21 mouse cellular contexts compared by ENCODE assay signal in genomic region chr8:81489894-81490661, GRCm38 (mm10).
"Had no signal": no experiment of that assay in that cellular context is flagged by ENCODE, and none has a peak within 500 bp of the region (broad histone marks: within the 10 kb centered on the region; RNA-seq: fewer than 3 reads in every experiment).

No protein-coding gene starts in this region.

- ATAC-seq: lung, postnatal 0 days; midbrain, embryonic 13.5 days; midbrain, embryonic 16.5 days had no signal

- H3K4me3 ChIP-seq: lung, embryonic 15.5 days; megakaryocyte, embryonic 14.5 days; midbrain, embryonic 13.5 days; myocyte; neural tube, embryonic 13.5 days; neural tube, embryonic 15.5 days had no signal

- H3K9me3 ChIP-seq: lung, embryonic 15.5 days; megakaryocyte, embryonic 14.5 days; midbrain, embryonic 13.5 days; neural tube, embryonic 13.5 days; neural tube, embryonic 15.5 days had no signal

- H3K27ac ChIP-seq: lung, embryonic 15.5 days; macrophage; midbrain, embryonic 13.5 days; neural tube, embryonic 13.5 days; neural tube, embryonic 15.5 days had no signal

- H3K9ac ChIP-seq: lung, embryonic 15.5 days; midbrain, embryonic 13.5 days; neural tube, embryonic 13.5 days; neural tube, embryonic 15.5 days had no signal

- DNase-seq: lung, adult 2 months; lung, postnatal 14 days; lung, postnatal 36 days; retina, postnatal 1 day; right cerebral cortex, adult 18-20 months; right cerebral cortex, postnatal 25 days; right cerebral cortex, postnatal 4 days; spleen, adult 18-20 months; thymus, adult 18-20 months; thymus, postnatal 14 days; thymus, postnatal 36 days had no signal

- H3K4me1 ChIP-seq: lung, embryonic 15.5 days; midbrain, embryonic 13.5 days; neural tube, embryonic 13.5 days; neural tube, embryonic 15.5 days had no signal

- H3K27me3 ChIP-seq: lung, embryonic 15.5 days; megakaryocyte, embryonic 14.5 days; midbrain, embryonic 13.5 days; neural tube, embryonic 13.5 days; neural tube, embryonic 15.5 days had no signal

- H3K4me2 ChIP-seq: lung, embryonic 15.5 days; midbrain, embryonic 11.5 days; midbrain, embryonic 13.5 days; neural tube, embryonic 13.5 days; neural tube, embryonic 15.5 days had no signal

- H3K36me3 ChIP-seq: lung, embryonic 15.5 days; midbrain, embryonic 13.5 days; neural tube, embryonic 13.5 days; neural tube, embryonic 15.5 days had no signal
